ENCODE assay signal across 23 mouse cellular contexts in the genomic region with DNA sequence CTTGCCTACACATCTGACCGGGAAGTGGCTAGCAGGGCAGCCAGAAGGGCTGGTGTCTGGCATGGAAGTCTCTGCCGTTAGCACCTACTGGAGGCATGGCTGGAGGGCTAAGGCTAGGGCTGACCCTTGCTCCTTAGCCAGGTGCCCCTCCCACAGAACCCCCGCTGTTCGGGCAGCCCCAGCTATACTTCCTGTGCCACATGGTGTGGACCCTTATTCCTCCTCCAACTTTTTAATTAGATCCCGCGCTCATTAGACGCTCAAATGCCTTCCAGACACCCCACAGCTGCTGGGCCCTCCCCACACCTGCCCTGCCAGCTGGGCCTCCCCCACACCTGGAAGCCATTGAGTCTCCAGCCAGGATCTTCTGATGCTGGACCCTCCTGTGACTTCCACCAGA.
DNase-seq lines count a peak whose midpoint lies in the region; ATAC-seq and TF ChIP-seq lines count a peak whose summit lies in the region.
"Had no signal": no experiment of that assay in that cellular context is flagged by ENCODE, and none has a peak within 500 bp of the region (broad histone marks: within the 10 kb centered on the region; RNA-seq: fewer than 3 reads in every experiment).

No protein-coding gene starts in this region.

- no peak overlapping the region for H3K9ac ChIP-seq in embryonic facial prominence, embryonic 12.5 days
- H3K9ac ChIP-seq in limb, embryonic 13.5 days = no peak overlapping the region
- H3K9ac ChIP-seq: embryonic facial prominence, embryonic 13.5 days; forebrain, embryonic 15.5 days; heart, embryonic 12.5 days; liver, embryonic 15.5 days; lung, embryonic 15.5 days; stomach, embryonic 15.5 days had no signal

- H3K4me3 ChIP-seq in gastrocnemius, adult 2 months = no peak overlapping the region
- no peak overlapping the region for H3K4me3 ChIP-seq in layer of hippocampus, adult 2 months
- no peak overlapping the region for H3K4me3 ChIP-seq in embryonic facial prominence, embryonic 12.5 days
- no peak overlapping the region for H3K4me3 ChIP-seq in limb, embryonic 13.5 days
- H3K4me3 ChIP-seq: embryonic facial prominence, embryonic 13.5 days; forebrain, embryonic 15.5 days; heart, embryonic 12.5 days; liver, embryonic 15.5 days; lung, embryonic 15.5 days; stomach, embryonic 15.5 days had no signal

- H3K27me3 ChIP-seq in embryonic facial prominence, embryonic 12.5 days = no peaks in the 10 kb centered on the region
- H3K27me3 ChIP-seq in limb, embryonic 13.5 days = peaks cover 9% of the 10 kb centered on the region; the same call in 1 of the 2 replicates
- H3K27me3 ChIP-seq: embryonic facial prominence, embryonic 13.5 days; forebrain, embryonic 15.5 days; liver, embryonic 15.5 days; lung, embryonic 15.5 days; stomach, embryonic 15.5 days had no signal

- no peak for TF ChIP-seq CTCF in gastrocnemius, adult 2 months (IDR thresholded peaks at IDR 0.05)
- TF ChIP-seq CTCF in layer of hippocampus, adult 2 months (conservative IDR thresholded peaks at IDR 0.05) = no peak

- H3K9me3 ChIP-seq in embryonic facial prominence, embryonic 12.5 days = no peaks in the 10 kb centered on the region
- no peaks in the 10 kb centered on the region for H3K9me3 ChIP-seq in limb, embryonic 13.5 days
- H3K9me3 ChIP-seq: embryonic facial prominence, embryonic 13.5 days; forebrain, embryonic 15.5 days; heart, embryonic 12.5 days; liver, embryonic 15.5 days; lung, embryonic 15.5 days; stomach, embryonic 15.5 days had no signal

- no peak overlapping the region for H3K4me2 ChIP-seq in embryonic facial prominence, embryonic 12.5 days (replicated peaks)
- H3K4me2 ChIP-seq in limb, embryonic 13.5 days (replicated peaks) = no peak overlapping the region
- H3K4me2 ChIP-seq: embryonic facial prominence, embryonic 13.5 days; forebrain, embryonic 15.5 days; heart, embryonic 12.5 days; liver, embryonic 15.5 days; lung, embryonic 15.5 days; stomach, embryonic 15.5 days had no signal

- no peak for DNase-seq in gastrocnemius, adult 2 months
- no peak for DNase-seq in gastrocnemius, adult 8-10 months (ENCODE audit: low spot score in 2 of 2)
- DNase-seq in layer of hippocampus, adult 2 months (ENCODE audit: low spot score in 2 of 2) = no peak
- DNase-seq in layer of hippocampus, adult 9-11 months = no peak
- no peak for DNase-seq in embryo, embryonic 10.5 days (ENCODE audit: low spot score)
- DNase-seq: adrenal gland, postnatal 25 days; cerebellum, adult 9-11 months; gastrocnemius, postnatal 36 days; liver; lung, postnatal 36 days; thymus, adult 2 months; thymus, postnatal 4 days had no signal

- intact Hi-C loops in gastrocnemius, adult 2 months (cut with DNase I) = no loop called here

- WGBS in embryonic facial prominence, embryonic 12.5 days = 31% methylated on average over 7 of the region's 7 CpGs
- 22% methylated on average over 7 of the region's 7 CpGs for WGBS in limb, embryonic 13.5 days

- peaks cover 52% of the 10 kb centered on the region for H3K4me1 ChIP-seq in embryonic facial prominence, embryonic 12.5 days
- H3K4me1 ChIP-seq in limb, embryonic 13.5 days = peaks cover 86% of the 10 kb centered on the region
- H3K4me1 ChIP-seq: liver, embryonic 15.5 days; stomach, embryonic 15.5 days had no signal

- H3K27ac ChIP-seq in gastrocnemius, adult 2 months = peak overlapping the region; percentile 13; the same call in 1 of the 2 replicates
- H3K27ac ChIP-seq in layer of hippocampus, adult 2 months = peak overlapping the region; percentile 41; the same call in 1 of the 2 replicates
- peak overlapping the region; percentile 69; the same call in 1 of the 2 replicates for H3K27ac ChIP-seq in embryonic facial prominence, embryonic 12.5 days
- peak overlapping the region; percentile 49; the same call in 1 of the 2 replicates for H3K27ac ChIP-seq in limb, embryonic 13.5 days
- H3K27ac ChIP-seq: forebrain, embryonic 15.5 days; hindbrain, postnatal 0 days; liver, embryonic 15.5 days; lung, embryonic 15.5 days; stomach, embryonic 15.5 days had no signal

- no peak for ATAC-seq in embryonic facial prominence, embryonic 12.5 days (ENCODE audit: insufficient number of reproducible peaks, insufficient read depth, low FRiP score, low TSS enrichment)
- ATAC-seq in limb, embryonic 13.5 days (ENCODE audit: low FRiP score, low read depth) = no peak
- ATAC-seq: CD4-positive, CD25-positive, alpha-beta regulatory T cell, adult 4 months; forebrain, embryonic 15.5 days; intestine, postnatal 0 days had no signal

- H3K36me3 ChIP-seq in embryonic facial prominence, embryonic 12.5 days = no peaks in the 10 kb centered on the region
- no peaks in the 10 kb centered on the region for H3K36me3 ChIP-seq in limb, embryonic 13.5 days
- H3K36me3 ChIP-seq: embryonic facial prominence, embryonic 13.5 days; forebrain, embryonic 15.5 days; heart, embryonic 12.5 days; liver, embryonic 15.5 days; lung, embryonic 15.5 days; stomach, embryonic 15.5 days had no signal

Comparison
In these comparisons a context has a peak if more than half of its experiments do, and no peak if none do; other contexts are left out.
1. H3K27ac ChIP-seq: peak in every context shown above with its lines; median percentile 69 in embryonic facial prominence, embryonic 12.5 days; 49 in limb, embryonic 13.5 days; 41 in layer of hippocampus, adult 2 months; 13 in gastrocnemius, adult 2 months.